Mouse (Mus musculus): ENCODE data around the gene Gramd4. TPM values are rescaled to one million over a fixed set of nuclear protein-coding genes. Genes with fewer than 3 reads are reported as not detected.

The Gramd4 gene
- 45.9 to 62.6 TPM (median 56.1 TPM) in 4 replicates for total RNA-seq (2023; ENCODE audit: inconsistent age)

DNA sequence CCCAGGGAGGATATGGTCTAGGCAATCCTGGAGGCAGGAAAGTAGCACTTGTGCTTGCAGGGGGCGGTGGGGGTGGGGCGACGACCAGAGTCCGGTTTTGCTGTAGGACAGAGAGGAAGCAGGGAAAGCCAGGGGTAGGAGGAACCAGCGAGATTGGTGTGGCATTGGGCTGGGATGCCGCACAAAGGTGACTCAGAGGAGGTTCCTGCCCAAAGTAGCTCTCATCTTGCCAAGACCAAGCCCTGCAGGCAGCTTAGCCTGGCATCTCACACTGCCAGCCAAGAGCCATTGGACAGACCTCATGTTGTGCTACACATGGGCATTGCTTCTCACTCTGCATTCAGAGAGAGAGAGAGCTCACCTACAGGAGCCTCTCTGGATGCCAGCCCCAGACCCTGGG, at the start of gene Gramd4:
Gene Gramd4 (plus strand): TSS at position 283 of the 400 bp plus-strand sequence.

DNA sequence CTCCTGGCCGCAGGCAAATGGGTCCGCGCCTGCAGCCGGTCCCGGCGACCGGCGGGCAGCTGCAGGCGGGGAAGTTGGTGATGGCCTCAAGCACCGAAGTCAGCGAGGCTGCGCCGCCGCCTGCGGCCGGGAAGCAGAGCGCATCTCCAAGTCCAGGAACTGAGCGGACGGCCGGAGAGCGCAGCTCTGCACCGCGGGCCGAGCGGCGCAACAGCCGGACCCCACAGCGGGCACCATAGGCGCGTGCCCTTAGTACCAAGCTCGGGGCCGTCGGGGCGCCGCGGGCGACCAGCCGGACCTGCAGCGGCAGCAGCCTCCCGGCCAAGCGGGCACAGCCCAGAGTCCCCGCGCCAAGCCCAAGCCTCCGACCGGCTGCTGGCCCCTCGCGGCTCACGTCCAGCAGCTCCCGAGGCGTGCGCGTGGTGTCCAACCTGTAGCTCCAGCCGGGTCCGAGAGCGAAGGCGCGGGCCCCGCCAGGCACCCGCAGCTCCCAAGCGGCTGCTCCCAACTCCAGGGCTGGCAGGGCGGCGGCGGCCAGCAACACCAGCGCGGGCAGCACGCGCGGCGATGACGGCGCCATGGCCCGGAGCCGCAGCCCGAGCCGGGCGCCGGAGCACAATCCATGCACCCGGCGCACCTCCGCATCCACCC, 24.2 kb upstream of the Gramd4 start, which contains the start of gene Celsr1:
Gene Celsr1 (minus strand): TSS at position 587 of the 651 bp plus-strand sequence.

DNA sequence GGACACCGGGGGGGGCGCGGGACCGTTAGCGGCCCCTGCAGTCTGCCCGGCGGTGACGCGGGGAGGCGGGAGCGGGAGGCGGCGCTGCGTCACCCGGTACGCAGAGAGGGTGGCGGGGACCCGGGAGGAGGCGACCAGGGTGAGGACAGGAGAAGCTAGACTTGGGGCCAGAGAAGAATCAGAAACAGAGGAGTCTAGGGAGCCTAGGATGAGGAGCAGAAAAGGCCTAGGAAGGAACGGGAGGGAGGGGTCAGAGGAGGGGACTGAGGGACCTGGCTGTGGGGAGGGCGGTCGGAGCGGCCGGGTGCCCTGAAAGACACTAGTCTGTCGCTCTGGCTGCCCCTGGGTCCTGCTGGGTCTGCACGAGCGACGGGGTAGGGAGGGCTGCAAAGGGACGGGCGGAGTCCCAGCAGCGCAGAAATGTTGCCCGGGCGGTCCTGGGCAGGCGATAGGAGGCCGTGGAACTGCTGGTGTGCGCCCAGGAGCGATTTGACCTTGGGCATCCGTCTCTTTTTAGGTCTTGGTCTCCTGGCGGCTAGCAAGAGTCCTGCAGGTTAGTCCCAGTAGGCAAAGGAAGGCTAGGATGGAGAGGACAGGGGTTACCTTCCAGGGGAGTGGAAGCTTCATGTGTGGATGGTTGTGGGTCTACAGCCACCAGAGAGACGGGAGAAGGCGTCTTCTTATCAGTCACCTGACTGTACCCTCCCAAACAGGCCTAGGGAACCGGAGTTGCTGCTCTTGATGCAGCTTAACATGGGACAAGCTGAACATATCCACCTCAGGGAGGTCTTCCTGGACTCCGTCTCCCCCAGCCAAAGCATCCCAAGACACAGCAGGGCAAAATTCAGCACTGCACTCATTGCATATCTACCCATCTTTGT, 128.4 kb downstream of the Gramd4 start, which contains the start of gene Cerk:
Gene Cerk (minus strand): TSS at position 453 of the 881 bp plus-strand sequence.

Other genes with a start within 250 kb of the Gramd4 start
- 13.5 to 20.9 TPM (median 15.0 TPM) in 4 replicates for gene Cdpf1, start 246.0 kb upstream of the Gramd4 start, total RNA-seq (2023; ENCODE audit: inconsistent age)
- gene Pkdrej, start 236.0 kb upstream of the Gramd4 start, total RNA-seq (2023; ENCODE audit: inconsistent age) = not detected in 4 replicates
- gene Ttc38, start 225.4 kb upstream of the Gramd4 start, total RNA-seq (2023; ENCODE audit: inconsistent age) = 13.2 to 16.1 TPM (median 14.3 TPM) in 4 replicates
- gene Gtse1, start 197.9 kb upstream of the Gramd4 start, total RNA-seq (2023; ENCODE audit: inconsistent age) = 2.6 to 3.5 TPM (median 3.1 TPM) in 4 replicates
- 28.3 to 34.9 TPM (median 31.5 TPM) in 4 replicates for gene Trmu, start 178.4 kb upstream of the Gramd4 start, total RNA-seq (2023; ENCODE audit: inconsistent age)
- gene Celsr1, start 23.9 kb upstream of the Gramd4 start, total RNA-seq (2023; ENCODE audit: inconsistent age) = 0.42 to 1.8 TPM (median 0.51 TPM) in 4 replicates
- 120 to 133 TPM (median 124 TPM) in 4 replicates for gene Cerk, start 128.4 kb downstream of the Gramd4 start, total RNA-seq (2023; ENCODE audit: inconsistent age)
- 30.8 to 38.1 TPM (median 33.4 TPM) in 4 replicates for gene Tbc1d22a, start 156.8 kb downstream of the Gramd4 start, total RNA-seq (2023; ENCODE audit: inconsistent age)